Mouse (Mus musculus) cerebellum, postnatal 14 days (tissue): ENCODE results near the gene Slc38a2.

Experiments
- DNase-seq, 2 experiments: peaks; one replicate each; pipeline ENCODE4 v3.0.0; 2021; ENCODE audit warnings: mixed read lengths in 2 of 2

Gene Slc38a2

DNA sequence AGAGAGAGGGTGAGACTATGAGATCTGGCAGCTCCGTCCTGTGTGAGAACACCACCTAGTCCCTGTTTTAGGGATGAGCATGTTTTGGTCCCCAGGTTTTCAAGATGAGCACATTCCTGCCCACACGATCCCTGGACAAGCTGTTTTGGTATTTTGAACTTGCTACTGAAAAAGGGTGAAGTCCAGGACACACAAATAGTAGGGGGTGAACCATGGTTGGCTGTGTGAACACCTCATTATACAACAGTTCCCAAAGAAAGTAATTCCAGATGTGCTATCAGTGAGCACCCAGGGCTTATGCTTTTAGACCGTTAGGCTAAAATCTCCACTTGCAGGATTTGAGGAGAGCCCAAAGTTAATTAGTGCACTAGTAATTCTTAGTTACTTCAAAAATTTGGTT is 17.7 kb upstream of the Slc38a2 start:
- no peak for DNase-seq

DNA sequence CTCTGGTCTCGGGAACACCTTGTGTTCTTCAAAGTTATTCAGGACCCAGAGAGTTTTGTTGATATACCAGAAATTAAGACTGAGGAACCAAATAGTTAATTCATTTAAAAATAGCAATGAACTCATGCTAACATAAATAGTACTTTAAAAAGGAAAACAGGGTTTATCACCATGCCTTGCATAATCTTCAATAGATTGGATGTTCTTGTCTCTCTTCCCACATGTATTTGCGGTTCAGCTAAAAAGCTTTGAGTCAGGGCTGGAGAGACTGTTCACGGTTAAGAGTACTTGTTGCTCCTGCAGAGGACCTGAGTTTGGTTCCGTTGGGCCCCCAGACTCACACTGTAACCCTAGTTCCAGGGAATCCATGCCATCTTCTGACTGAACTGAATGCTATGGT is 16.8 kb upstream of the Slc38a2 start:
- no peak for DNase-seq

DNA sequence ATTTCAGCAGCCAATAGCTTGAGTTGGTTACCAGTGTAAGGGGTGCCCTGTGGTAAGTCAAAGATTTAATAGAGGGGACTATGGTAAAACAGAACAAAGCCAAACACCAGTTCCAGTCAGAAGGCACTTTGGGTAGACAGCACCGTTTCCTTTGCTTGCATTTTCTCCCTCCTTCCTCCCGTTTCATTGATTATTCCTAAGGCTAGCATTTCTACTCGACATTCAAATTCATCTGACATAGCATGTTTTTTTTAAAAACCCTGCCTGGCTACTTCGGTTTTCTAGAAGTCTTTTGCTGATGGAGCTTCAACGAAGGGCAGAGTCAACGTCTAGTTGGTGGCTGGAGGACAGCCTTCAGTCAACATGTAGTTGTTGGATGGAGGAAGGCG is 16.2 kb upstream of the Slc38a2 start:
- no peak for DNase-seq

DNA sequence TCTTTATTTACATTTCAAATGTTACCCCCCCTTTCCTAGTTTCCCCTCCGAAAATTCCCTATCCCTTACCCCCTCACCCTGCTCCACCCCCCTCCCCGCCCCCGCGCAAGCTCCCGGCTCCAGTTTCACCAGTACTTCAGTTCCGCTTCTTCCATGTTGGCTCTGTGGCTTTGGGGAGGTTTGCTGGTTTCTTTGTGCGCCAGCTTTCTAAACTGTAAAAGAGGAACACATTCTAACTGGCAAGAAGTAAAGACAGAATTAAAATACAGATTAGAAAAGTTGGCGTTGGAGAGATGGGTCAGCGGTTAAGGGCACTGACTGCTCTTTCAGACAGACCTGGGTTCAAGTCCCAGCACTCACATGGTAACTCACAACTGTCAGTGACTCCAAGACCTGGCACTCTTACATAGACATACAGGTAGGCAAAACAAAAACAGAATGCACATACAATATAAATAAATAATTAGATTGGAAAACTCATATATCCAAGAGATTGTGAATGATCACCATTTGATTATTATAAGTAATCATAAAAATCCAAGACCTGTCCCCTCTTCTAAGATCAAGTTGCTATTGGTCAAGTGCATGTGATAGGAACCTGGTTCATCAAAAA is 15.7 kb upstream of the Slc38a2 start:
- no peak for DNase-seq

GRCm38 (mm10) chr15:96714676-96715016 is 15.1 kb upstream of the Slc38a2 start:
- no peak for DNase-seq

DNA sequence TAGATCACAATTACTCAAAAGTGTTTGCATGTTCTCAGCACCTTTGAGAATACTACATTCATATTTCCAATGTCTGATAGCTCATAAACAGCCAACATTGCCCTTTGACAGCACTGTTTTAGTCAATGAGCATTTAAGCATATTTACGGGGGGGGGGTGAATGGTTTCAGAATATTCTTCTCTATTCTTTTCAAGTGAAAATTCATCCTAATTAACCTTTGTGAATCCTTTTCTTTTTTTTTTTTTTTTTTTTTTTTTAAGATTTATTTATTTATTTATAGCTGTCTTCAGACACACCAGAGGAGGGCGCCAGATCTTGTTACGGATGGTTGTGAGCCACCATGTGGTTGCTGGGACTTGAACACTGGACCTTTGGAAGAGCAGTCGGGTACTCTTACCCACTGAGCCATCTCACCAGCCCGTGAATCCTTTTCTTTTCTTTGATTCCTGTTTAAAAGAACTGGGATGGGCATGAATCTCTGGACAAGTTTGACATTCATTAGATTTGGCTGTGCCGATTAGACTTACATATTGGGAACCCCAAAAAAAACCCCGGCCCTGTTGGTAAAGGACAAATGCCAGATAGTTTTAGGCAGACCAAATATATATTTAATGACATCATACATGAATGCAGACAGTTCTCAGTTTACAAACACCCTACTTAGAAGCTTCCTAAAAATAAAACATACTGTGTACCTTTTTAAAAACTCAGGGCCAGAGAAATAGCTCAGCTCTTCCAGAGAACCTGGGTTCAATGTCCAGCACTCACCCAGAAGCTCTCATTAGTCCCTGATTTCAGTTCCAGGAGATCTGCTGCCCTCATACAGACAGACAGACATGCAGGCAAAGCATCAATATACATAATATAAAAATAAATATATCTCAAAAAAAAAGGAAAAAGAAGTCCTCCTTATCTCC is 14.5 kb upstream of the Slc38a2 start:
- no peak for DNase-seq

DNA sequence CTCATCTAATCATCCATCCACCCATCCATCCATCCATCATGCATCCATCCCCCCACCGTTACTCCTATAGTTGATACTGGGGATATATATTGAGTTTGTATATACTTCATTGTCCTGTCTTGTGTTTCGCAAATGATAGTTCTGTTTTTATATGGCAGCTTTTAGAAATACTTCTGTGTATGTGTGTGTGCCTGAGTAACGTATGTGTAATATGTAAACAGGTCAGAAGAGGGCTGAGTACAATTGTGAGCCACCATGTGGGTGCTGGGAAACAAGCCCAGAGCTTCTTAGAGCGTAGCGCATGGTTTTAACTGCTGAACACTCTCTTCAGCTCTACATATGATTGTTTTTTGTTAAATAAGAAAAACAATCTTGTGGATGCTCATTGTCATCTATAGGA is 12.8 kb upstream of the Slc38a2 start:
- DNase-seq = no peak

- no peak for DNase-seq
These were observed 12.1 kb upstream of the Slc38a2 start for GRCm38 (mm10) chr15:96711664-96712063.

DNA sequence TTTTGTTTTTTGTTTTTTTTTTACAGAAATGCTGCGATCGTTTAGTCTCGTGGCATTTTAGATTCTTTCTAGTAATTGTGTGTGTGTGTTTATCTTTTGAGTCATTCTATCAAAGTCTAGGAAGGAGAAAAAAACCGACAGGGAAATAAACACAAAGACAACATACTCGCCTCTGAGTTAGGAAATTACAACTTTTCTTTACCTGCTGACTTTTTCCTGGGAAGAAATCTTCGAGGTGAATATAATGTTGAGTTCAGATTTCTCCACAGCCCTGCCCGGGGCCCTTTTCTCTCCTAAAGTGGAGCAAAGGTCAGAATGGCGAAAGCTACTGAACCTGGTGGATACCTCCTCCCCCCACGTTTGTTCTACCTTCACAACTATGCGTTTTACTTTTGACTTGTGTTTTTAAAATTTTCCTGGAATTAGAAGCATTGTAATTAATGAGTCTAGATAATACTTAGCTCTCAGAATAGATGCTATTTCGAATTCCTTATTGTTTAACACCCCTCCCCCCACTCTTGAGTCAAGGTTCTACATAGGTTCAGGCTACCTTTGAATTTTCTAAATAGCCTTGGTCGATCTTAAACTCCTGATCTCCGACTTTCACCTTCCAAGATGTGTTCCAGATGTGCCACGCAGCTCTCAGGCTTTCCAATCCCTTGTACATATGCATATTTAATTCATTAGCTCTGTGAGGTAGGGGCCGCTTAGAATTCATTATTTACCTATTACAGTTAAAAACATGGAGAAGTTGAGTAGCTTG is 11.0 kb upstream of the Slc38a2 start:
- no peak for DNase-seq

DNA sequence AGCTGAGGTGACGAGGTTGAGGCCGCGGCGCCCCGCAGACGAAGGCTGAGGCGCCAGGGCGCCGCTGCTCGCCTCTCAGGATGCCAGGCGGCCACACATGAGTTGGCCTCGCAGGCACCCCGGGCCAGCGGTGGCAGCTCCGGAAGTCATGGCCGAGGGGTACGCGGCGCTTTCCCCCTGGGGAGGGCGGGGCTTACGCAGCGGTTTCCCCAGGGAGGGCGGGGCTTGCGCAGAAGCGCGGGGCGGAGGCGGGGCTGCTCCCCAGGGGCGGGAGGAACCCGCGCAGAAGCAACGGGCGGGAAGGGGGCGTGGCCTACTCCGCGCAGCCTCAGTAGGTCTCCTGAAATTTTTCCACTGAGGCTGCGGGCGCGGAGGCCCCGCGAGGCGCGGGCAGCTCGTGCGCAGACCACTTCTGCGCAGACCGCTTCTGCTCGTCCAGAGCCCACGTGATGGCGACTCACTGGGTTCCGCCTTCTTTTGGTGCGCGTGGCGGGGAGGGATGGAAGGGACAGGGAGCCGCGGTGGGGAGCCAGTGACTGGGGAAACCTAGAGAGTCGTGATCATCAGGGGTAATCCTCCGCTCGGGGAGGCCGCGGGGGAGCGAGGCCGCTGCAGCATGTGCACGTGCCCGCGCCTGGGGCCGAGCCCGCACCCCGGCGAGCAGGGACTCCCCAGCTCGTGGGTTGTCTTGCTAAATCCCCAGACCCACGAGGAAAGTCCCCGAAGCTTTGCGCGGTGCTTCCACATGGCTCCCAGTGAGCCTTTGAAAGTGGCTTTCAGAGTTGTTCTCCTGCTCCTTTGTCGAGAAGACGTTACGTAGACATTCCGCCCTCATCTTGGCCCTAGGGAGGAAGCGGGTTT is 10.2 kb upstream of the Slc38a2 start:
- peak; percentile 97 to 99 for DNase-seq

DNA sequence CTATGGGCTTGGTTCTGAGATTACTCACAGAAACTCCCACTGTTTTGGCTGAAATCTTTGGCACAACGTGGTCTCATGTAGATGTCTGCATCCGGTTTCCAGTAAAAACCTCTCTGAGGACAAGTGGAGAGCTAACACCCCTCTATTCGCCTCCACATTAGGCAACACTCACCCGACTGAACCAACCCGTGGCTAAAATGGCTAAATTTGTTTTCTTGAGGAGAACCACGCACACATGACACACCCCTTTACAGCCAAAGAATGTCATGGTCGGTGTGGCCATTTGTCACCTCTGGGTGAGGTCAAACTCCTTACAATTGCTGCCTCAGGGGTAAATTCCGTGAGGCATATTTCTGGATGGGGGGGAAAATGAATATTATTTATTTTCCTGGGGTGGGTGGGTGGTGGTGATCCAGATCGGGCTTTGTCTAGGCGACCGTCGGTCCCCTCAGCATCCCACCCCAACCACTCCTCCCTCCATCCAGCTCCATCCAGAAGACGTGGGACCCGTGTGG is 9.5 kb upstream of the Slc38a2 start:
- peak; percentile 24 to 29 for DNase-seq

- DNase-seq = no peak
These were observed 8.9 kb upstream of the Slc38a2 start for GRCm38 (mm10) chr15:96708428-96708827.

- no peak for DNase-seq
These were observed 8.4 kb upstream of the Slc38a2 start for GRCm38 (mm10) chr15:96707936-96708335.

DNA sequence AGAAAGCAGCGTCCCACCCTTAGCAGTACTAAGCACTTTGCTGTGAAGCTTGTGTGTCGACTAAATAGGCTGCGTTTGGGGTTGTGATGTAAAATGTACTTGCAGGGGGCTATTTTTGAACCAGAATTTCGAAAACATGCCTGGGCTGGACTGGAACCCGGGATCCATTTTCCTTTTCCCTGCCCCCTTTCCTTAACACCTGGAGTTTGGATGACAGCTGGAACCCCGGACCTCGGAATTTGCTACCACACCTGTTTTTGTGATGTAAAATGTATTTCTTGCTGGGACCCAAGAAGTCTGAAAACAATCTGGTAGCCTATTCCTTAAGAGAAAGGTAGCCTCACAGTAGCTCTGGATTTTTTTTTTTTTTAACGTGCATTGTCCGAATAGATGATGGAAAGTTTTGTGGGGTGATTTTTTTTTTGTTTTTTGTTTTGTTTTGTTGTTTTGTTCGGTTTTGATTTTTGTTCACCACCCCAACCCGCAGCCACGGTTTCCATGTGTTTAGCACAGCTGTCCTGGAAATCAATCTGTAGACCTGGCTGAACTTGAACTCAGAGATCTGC is 3.0 kb upstream of the Slc38a2 start:
- no peak for DNase-seq

GRCm38 (mm10) chr15:96700766-96701165 is 1.2 kb upstream of the Slc38a2 start:
- no peak for DNase-seq

DNA sequence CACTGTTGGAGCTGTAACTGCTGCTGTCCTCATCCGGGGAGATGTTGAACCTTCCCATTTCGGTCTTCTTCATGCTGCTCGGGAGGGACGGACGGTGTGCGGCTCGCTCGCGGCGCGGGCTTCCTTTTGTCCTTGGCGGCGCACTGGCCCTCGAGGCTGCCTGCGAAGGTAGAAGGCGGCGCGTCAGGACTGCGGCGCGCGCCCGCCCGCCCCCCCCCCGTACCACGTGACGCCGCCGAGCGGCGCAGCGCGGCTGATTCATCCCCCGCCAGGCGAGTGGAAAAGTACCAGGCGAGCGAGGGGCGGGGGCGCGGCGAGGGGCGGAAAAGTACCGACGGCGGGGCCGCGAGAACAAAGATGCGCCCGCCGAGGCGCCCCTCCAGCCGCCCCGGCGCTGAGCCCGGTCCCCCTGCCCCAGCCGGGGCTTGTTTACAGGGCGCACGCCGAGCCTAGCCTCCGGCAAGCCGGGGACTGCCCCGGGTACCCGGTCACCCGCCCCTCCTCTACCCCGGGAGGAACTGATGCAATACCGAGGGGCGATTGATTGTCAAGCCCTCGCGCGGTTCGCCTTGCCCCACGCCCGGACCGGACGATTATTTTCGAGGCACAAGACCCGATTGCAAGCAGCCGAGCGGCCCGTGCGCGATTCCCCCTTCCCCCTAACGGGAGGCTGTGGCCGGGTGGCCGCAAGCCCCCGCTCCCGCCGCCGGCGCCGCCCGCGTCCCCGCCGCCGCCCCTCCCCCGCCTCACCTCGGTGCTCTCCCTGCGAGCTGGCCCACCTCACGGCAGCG is 677 bp downstream of the Slc38a2 start:
- DNase-seq = peak; percentile 94

DNA sequence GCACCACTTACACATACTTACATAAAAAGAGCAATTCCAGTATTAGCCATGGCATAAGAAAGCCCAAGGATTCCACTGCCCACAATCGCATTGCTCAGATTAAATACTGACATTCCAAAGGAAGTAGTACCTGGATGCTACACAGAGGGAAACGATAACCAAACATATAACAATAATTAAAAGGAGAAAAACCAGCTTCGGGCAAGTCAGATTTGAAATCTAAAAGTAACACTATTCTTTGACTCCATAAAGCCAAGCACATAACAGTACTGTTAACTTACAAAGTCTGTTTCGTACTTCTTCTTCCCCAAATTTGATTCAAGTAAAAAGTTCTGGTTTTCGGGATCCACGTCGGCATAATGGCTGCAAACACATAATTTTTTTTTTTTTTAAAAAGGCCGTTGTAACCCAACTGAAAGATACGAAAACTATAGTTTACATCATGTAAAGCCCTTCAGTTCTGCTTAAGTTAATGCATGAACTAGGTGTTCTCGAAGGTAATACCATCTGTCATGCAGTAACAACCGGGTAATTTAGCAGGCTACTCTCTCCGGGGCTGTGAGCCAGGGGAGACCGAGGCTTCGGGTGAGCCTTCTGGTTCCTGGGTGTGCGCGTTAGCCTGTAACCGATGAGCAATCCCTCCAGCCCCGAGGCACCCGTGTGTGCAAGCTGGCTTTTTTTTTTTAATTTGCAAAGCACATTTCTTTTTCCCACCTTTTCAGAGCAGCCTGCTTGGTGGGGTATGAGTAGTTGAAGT is 1.5 kb downstream of the Slc38a2 start:
- DNase-seq = peak; percentile 69 to 75

- DNase-seq = no peak
These were observed 2.8 kb downstream of the Slc38a2 start for GRCm38 (mm10) chr15:96696486-96697284.
